Mouse (Mus musculus) heart, embryonic 10.5 days (tissue): ENCODE measurements at regions not wholly inside any gene's neighbourhood (a gene's known extent, or its start where the extent isn't known, plus 50 kb on each side); places are given as distances from the start of the nearest gene placed in this dataset.

Experiments
- DNase-seq: peaks from one replicate; pipeline ENCODE4 v3.0.0-alpha.2; 2017; ENCODE audit warnings: low spot score
- H3K27ac ChIP-seq: fragments of 300-500 bp; sonication (generic); 2 replicates; pipeline ENCODE4 v1.5.1; 2016; ENCODE audit warnings: mild to moderate bottlenecking
- H3K27me3 ChIP-seq: fragments of 300-500 bp; sonication (generic); 2 replicates; pipeline ENCODE4 v1.6.1; 2016; ENCODE audit warnings: mild to moderate bottlenecking; ENCODE audit not compliant: poor library complexity, insufficient read depth, severe bottlenecking
- H3K36me3 ChIP-seq: fragments of 300-500 bp; sonication (generic); 2 replicates; pipeline ENCODE4 v1.6.1; 2016; ENCODE audit warnings: mild to moderate bottlenecking, moderate library complexity
- H3K4me1 ChIP-seq: fragments of 300-500 bp; sonication (generic); 2 replicates; pipeline ENCODE4 v1.6.1; 2016; ENCODE audit warnings: mild to moderate bottlenecking
- H3K4me3 ChIP-seq: fragments of 300-500 bp; sonication (generic); 2 replicates; pipeline ENCODE4 v1.5.1; 2016; ENCODE audit warnings: mild to moderate bottlenecking, moderate library complexity
- H3K9me3 ChIP-seq: fragments of 300-500 bp; sonication (generic); 2 replicates; pipeline ENCODE4 v1.6.1; 2016; ENCODE audit warnings: mild to moderate bottlenecking, moderate library complexity
- WGBS: fragments of 180-500 bp; shearing (Covaris S2); methylation state at CpG from one replicate; pipeline ENCODE4 v1.1.7; 2016; 5-methylcytosine and 5-hydroxymethylcytosine counted together

DNA sequence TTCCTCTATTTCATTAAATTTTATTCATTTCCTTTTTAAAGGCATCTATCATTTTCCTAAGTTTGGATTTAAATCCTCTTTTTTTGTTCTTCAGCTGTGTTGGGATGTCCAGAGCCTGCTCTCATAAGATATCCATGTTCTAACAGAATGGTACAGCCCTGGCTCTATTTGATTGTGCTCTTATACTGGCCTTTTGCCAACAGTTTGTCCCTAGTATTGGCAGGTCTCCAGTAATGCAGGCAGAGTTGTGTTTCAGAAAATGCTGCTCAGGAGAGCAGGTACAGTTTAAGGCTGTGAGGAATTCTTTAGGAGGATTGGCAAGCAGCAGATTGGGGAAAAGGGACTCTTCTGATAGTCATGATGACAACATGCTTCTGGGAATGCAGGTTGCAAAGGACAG, 797.1 kb upstream of the Slit2 start:
- Histone ChIP-seq H3K27me3 (no peaks in the 10 kb centered on the region), H3K4me3 (no peak overlapping the region), H3K4me1 (no peaks in the 10 kb centered on the region), H3K27ac (no peak overlapping the region), H3K36me3 (no peaks in the 10 kb centered on the region), H3K9me3 (no peaks in the 10 kb centered on the region)
- DNase-seq: no peak

DNA sequence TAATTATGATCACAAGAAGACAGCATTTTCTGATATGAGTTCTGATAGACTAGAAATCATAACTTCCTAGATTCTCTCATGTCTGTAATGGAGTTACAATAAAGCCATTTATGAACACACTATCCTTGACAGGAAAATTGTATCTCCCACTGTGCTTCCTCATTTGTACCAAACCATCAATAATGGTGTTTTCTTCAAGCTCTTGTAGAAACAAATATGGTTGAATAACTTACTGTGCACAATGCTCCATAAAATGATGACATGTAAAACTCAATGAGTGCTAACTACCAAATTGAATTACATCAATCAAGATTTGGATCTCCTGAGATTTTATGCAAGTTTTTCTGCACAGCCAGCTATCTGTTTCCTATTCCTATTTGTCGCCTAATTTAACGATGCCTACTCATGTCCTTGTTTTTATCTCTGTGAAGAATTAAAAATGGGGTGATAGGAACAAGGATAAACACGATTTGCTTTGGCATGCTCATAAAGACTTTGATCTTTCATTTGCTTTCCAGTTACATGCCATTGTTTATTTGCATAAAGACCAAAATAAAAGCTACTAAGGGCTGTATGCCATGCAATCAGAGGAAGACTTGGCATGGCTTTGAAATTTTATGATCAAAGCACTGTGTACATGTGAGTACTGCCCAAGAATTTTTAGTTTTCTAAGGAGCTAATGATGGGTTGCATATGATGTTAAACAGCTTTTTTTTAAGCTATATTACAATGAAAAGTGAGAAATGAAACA, 780.6 kb upstream of the Slit2 start:
- H3K9me3 ChIP-seq: no peaks in the 10 kb centered on the region
- WGBS: 80% methylated on average over 3 of the region's 3 CpGs
- no peak overlapping the region for H3K27ac ChIP-seq
- no peak overlapping the region for H3K4me3 ChIP-seq
- no peaks in the 10 kb centered on the region for H3K4me1 ChIP-seq
- no peaks in the 10 kb centered on the region for H3K27me3 ChIP-seq
- H3K36me3 ChIP-seq: no peaks in the 10 kb centered on the region
- no peak for DNase-seq

DNA sequence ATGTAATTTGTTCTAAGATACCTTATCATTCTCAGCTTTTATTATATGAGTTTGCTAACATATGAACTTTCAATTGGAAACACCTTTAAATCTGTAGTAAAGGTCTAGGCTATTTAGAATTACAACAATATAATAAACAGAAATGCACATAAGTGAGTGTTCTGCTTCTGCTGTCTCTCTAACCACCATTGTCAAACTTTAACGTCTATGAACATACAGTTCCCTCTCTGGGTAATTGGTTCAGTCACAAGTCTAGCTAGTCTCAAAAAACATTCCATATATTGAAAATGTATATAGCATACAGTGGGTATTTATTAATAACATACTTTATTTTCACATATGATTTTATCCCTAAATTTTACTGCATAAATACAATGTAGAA, 780.0 kb upstream of the Slit2 start:
- no peaks in the 10 kb centered on the region for H3K4me1 ChIP-seq
- no peak for DNase-seq
- no peaks in the 10 kb centered on the region for H3K36me3 ChIP-seq
- WGBS: 79% methylated on average over 1 of the region's 1 CpGs
- no peaks in the 10 kb centered on the region for H3K9me3 ChIP-seq
- H3K4me3 ChIP-seq: no peak overlapping the region
- no peak overlapping the region for H3K27ac ChIP-seq
- H3K27me3 ChIP-seq: no peaks in the 10 kb centered on the region

DNA sequence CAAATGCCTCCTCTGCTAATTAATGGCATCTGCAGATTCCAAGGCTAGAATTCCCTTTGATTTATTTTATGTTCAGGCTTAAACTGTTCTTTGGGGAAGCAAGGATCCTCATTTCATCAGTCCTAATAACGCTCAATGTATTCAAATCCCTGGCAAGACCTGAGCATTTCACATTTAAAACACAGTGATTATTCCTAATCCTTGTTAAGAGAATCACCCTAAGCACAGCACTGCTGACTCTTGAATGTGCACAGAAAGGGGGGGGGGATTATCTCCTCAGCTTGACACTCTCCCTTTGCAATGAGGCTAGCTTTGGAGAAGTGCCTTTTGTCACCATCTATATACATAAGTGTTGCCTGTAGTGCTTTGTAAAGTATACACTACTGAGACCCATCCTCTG, 772.4 kb upstream of the Slit2 start:
- Histone ChIP-seq H3K9me3 (no peaks in the 10 kb centered on the region), H3K27ac (no peak overlapping the region), H3K4me3 (no peak overlapping the region), H3K27me3 (no peaks in the 10 kb centered on the region), H3K4me1 (no peaks in the 10 kb centered on the region), H3K36me3 (no peaks in the 10 kb centered on the region)
- 57% methylated on average over 1 of the region's 1 CpGs for WGBS
- no peak for DNase-seq

DNA sequence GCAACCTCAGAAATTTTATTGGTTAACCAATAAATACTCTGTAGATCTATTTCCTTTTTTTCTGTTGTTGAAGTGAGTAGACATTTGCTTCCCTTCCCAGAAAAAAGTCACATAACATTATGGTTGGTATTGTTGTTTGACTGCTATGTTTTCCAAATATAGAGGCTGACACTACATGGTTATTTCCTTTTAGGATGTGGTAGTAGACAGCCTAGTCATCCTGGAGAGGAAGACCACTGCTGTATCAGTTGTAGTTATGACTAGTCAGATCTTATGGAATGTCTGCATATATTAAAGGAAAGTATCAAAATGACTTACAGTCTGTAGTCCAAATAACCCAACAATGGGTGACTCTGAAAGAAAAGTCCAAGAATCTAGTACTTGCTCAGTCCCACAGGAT, 767.5 kb upstream of the Slit2 start:
- Histone ChIP-seq H3K9me3 (no peaks in the 10 kb centered on the region), H3K27ac (no peak overlapping the region), H3K4me3 (no peak overlapping the region), H3K36me3 (no peaks in the 10 kb centered on the region), H3K4me1 (no peaks in the 10 kb centered on the region), H3K27me3 (no peaks in the 10 kb centered on the region)
- no peak for DNase-seq

DNA sequence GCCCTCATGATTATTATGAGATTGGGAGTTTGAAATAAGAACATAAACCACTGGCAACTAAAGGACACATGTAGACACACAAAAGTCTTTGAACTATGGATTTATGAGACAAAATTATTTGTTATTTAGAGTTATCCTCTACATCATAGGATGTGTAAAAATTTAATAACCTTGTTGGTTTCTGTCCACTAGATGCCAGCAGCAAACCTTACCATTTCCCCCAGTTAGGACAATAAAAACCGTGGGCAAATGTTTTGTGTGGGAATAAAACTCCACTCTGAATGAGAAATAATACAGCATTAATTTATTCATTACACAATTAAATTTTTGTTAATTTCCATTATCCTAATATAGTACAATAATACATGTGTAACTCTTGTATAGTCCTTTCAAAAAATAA, 757.7 kb upstream of the Slit2 start:
- H3K9me3 ChIP-seq: no peaks in the 10 kb centered on the region
- 75% methylated on average over 1 of the region's 1 CpGs for WGBS
- no peak for DNase-seq
- no peak overlapping the region for H3K27ac ChIP-seq
- no peaks in the 10 kb centered on the region for H3K4me1 ChIP-seq
- H3K36me3 ChIP-seq: no peaks in the 10 kb centered on the region
- H3K4me3 ChIP-seq: no peak overlapping the region
- no peaks in the 10 kb centered on the region for H3K27me3 ChIP-seq

DNA sequence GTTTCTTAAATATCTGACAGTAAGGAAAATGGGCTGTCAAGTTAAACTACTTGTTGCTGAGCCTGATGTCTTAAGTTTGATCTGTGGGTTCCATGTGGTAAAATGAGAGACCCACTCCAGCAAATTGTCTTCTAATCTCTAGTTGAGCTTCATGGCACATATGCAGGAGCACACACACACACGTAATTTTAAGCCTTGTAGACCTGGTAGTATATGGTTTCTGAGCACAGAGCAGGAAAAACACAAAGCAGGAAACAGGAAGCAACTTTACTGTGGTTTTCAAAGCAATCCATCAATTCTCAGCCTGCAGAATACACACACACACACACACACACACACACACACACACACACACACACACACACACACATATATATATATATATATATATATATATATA, 746.8 kb upstream of the Slit2 start:
- WGBS: 50% methylated on average over 1 of the region's 1 CpGs
- H3K27me3 ChIP-seq: no peaks in the 10 kb centered on the region
- no peaks in the 10 kb centered on the region for H3K4me1 ChIP-seq
- H3K27ac ChIP-seq: no peak overlapping the region
- no peaks in the 10 kb centered on the region for H3K9me3 ChIP-seq
- DNase-seq: no peak
- H3K36me3 ChIP-seq: no peaks in the 10 kb centered on the region
- no peak overlapping the region for H3K4me3 ChIP-seq

- Histone ChIP-seq H3K9me3 (no peaks in the 10 kb centered on the region), H3K4me1 (no peaks in the 10 kb centered on the region), H3K27ac (no peak overlapping the region), H3K27me3 (no peaks in the 10 kb centered on the region), H3K4me3 (no peak overlapping the region), H3K36me3 (no peaks in the 10 kb centered on the region)
- WGBS: 56% methylated on average over 2 of the region's 2 CpGs
- no peak for DNase-seq
Measured at GRCm38 (mm10) chr5:47240060-47240459, 742.9 kb upstream of the Slit2 start.

DNA sequence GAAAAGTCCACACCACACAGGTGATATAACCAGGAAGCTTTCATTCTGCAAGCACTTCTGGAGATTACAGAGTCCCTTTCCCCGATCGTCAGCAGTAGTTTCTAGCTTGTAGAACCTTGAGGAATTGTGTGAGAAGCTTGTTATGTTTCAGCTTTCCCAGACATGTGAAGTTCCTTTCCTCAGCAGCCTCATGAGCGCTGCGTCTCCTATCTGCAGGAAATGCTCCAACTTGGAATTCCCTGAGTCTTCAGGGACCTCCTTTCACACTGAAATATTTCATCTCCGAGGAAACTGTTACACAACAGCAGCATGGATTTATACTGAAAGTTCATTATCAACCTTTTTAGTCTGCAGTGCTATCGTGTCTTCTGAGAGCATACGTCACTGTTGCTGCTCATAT, 742.4 kb upstream of the Slit2 start:
- 58% methylated on average over 7 of the region's 7 CpGs for WGBS
- H3K4me1 ChIP-seq: no peaks in the 10 kb centered on the region
- DNase-seq: no peak
- H3K4me3 ChIP-seq: no peak overlapping the region
- no peaks in the 10 kb centered on the region for H3K27me3 ChIP-seq
- H3K9me3 ChIP-seq: no peaks in the 10 kb centered on the region
- H3K27ac ChIP-seq: no peak overlapping the region
- no peaks in the 10 kb centered on the region for H3K36me3 ChIP-seq

DNA sequence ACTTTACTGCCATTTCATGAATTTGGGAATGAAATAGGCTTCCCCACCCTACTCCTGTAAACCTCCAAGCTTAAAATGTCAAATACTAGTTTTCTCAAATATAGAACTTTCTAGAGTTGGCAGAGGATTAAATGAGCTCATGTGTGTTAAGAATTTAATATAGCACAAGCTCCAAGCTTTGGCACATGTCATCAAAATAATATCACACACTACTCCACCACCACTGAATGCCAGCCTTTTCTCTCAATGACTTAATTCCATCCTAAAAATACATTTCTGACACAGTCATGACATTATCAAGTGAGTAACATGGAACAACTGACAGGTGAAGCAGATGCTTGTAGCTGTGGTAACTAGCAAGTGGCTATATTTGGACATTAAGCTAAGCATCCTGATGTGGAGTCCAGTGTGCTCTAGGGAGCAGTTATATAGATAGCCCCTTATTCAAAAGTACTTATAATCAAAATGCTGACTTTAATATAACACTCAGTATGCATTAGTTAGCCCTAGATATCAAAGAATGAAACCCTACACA, 728.0 kb upstream of the Slit2 start:
- no peak for DNase-seq
- H3K9me3 ChIP-seq: no peaks in the 10 kb centered on the region
- no peaks in the 10 kb centered on the region for H3K27me3 ChIP-seq
- H3K4me3 ChIP-seq: no peak overlapping the region
- no peaks in the 10 kb centered on the region for H3K4me1 ChIP-seq
- no peaks in the 10 kb centered on the region for H3K36me3 ChIP-seq
- H3K27ac ChIP-seq: no peak overlapping the region

- no peaks in the 10 kb centered on the region for H3K9me3 ChIP-seq
- DNase-seq: no peak
- no peak overlapping the region for H3K4me3 ChIP-seq
- H3K36me3 ChIP-seq: no peaks in the 10 kb centered on the region
- H3K27me3 ChIP-seq: no peaks in the 10 kb centered on the region
- no peak overlapping the region for H3K27ac ChIP-seq
- WGBS: 82% methylated on average over 5 of the region's 5 CpGs
- H3K4me1 ChIP-seq: no peaks in the 10 kb centered on the region
Measured at GRCm38 (mm10) chr5:47261658-47262411, 721.1 kb upstream of the Slit2 start.

DNA sequence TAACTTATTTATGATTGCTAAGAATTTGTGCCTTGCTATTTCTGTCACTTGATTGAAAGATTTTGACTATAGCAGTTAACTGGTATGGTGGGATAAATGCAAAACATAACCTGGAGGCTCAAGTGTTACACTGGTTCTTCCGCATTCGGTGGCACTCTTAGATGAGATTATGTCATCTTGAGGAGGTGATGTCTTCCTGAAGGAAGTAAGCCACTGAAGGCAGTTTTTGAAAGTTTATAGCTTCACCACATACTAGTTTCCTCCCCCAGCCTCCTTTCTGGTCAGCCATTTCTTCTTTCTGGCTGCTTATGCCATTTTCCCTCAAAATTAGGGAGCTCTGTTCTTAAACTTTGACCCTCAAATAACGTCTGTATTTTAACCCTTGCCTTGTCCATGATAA, 710.3 kb upstream of the Slit2 start:
- 78% methylated on average over 3 of the region's 3 CpGs for WGBS
- Histone ChIP-seq H3K4me1 (peaks cover 18% of the 10 kb centered on the region), H3K9me3 (no peaks in the 10 kb centered on the region), H3K27me3 (no peaks in the 10 kb centered on the region), H3K27ac (no peak overlapping the region), H3K36me3 (no peaks in the 10 kb centered on the region), H3K4me3 (no peak overlapping the region)
- DNase-seq: no peak

DNA sequence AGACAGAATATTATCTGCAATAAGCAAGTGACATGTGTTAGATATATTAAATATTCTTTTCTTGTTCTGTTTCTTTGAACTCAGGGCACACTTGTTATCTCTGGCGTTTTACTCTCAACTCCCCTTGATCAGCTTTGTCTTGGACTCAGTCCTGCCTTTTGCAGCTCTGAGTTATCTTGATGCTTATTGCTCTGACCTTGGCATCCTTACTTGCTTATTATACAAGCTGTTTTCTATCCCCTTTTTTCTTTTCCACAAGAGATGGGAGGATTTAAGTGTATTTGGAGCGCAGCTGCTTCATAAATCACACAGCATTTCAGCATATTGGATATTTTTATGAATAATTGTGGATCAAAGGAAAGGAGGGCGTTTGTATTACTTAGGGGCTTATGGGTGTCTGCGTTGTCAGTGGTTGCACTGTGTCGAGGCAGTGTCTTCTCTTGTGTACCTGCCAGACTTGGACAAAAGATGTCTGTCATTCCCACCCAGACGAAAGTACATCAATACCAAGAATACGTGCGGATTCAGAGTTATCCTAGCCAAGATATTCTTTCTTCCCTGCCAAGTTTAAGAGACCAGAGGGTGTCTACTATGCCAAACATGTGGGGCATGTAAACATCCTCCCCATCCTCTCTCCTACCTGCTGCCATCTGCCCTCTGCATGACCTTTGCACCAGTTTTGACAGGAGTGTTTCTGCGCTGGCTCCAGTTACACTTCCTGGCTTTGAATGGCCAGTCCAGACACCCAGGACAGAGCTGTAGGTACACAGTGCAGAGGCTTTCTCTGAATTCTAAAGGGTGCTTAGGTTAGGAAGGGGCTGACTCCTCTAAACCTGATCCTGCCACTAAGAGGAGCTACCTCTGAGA, 709.3 kb upstream of the Slit2 start:
- H3K4me1 ChIP-seq: peaks cover 18% of the 10 kb centered on the region
- H3K27me3 ChIP-seq: no peaks in the 10 kb centered on the region
- H3K4me3 ChIP-seq: no peak overlapping the region
- H3K9me3 ChIP-seq: no peaks in the 10 kb centered on the region
- H3K27ac ChIP-seq: peak overlapping the region; percentile 86; the same call in 1 of the 2 replicates
- H3K36me3 ChIP-seq: no peaks in the 10 kb centered on the region
- 56% methylated on average over 9 of the region's 9 CpGs for WGBS
- peak; percentile 75 for DNase-seq
